Mouse (Mus musculus): ENCODE measurements at regions not wholly inside any gene's neighbourhood (a gene's known extent, or its start where the extent isn't known, plus 50 kb on each side); places are given as distances from the start of the nearest gene placed in this dataset.

DNA sequence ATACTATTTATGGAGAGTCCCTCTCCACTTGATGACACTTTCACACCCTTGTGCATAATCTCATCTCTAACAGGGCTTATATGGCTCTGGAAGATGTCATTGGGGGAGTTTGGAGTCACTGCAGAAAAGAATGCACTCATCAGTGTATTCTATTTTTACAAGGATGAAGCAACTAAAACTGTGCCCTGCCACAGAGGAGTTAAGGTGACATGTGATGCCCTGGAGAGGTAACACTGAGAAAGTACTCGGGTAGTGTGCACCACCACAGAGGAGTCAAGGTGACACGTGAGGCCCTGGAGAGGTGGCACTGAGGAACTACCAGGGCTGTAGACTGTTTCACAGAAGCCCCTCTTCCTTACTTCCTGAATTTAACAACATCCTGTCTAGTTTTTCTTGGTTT lies 53.2 kb downstream of the Tigd2 start:
- H3K27me3 ChIP-seq: no peaks in the 10 kb centered on the region
- ATAC-seq (replicated peaks; ENCODE audit: insufficient number of reproducible peaks, insufficient read depth, low FRiP score, low read depth): peak; percentile 84
- no peaks in the 10 kb centered on the region for H3K9me3 ChIP-seq (replicated peaks)
- no peak overlapping the region for H3K4me2 ChIP-seq
- 24% methylated on average over 2 of the region's 2 CpGs for WGBS
- H3K4me3 ChIP-seq: no peak overlapping the region
- H3K36me3 ChIP-seq: no peaks in the 10 kb centered on the region
- H3K4me1 ChIP-seq (replicated peaks): 0 out of 2 replicates have a peak, but pooled peaks cover 5% of the 10 kb centered on the region
- H3K27ac ChIP-seq: peak overlapping the region; percentile 66
- no peak overlapping the region for H3K9ac ChIP-seq

DNA sequence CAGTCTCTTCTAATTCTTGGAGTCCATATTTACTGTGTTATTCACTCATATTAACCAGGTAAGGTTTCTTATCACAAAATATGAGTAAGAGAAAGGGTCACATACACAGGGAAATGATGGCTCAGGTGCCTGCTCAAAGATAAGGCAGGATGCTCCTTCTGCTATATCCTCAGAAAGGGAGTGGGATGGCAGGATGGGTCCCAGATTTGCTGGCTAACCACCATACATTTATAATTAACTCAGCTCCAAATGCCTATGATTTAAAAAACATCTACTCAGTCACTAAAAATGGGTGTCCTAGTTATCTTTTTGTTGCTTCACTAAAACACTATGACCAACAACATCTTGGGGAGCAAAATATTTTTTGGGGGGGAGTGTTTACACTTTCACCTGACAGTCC lies 56.3 kb downstream of the Tigd2 start:
- Histone ChIP-seq H3K4me3 (no peak overlapping the region), H3K9me3 (replicated peaks) (no peaks in the 10 kb centered on the region), H3K27ac (no peak overlapping the region), H3K36me3 (no peaks in the 10 kb centered on the region), H3K4me1 (replicated peaks) (0 out of 2 replicates have a peak, but pooled peaks cover 5% of the 10 kb centered on the region), H3K9ac (no peak overlapping the region), H3K27me3 (no peaks in the 10 kb centered on the region), H3K4me2 (no peak overlapping the region)
- no peak for ATAC-seq (replicated peaks; ENCODE audit: insufficient number of reproducible peaks, insufficient read depth, low FRiP score, low read depth)

DNA sequence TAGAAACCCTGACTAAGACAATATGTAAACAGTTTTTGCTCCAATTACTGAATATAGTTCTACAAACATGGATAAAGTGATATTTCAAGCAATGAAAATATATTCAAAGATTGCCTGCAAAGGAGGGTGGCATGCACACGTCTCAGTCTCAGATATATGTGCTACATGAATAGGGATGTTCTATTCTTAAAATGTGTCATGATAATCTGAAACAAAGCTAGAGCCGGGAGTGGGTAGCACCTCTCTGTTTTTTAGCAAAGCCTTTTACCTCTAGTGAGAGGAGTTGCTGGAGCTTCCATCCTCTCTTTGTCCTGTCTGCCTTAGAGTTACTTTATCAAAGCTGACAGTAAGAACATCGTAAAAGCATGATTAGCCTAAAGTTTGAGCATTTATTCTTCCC lies 65.5 kb downstream of the Tigd2 start:
- ATAC-seq (replicated peaks; ENCODE audit: insufficient number of reproducible peaks, insufficient read depth, low FRiP score, low read depth): no peak
- H3K4me1 ChIP-seq (replicated peaks): peaks cover 10% of the 10 kb centered on the region
- H3K27ac ChIP-seq: no peak overlapping the region
- H3K4me2 ChIP-seq: no peak overlapping the region
- no peaks in the 10 kb centered on the region for H3K36me3 ChIP-seq
- H3K9ac ChIP-seq: no peak overlapping the region
- H3K9me3 ChIP-seq (replicated peaks): no peaks in the 10 kb centered on the region
- H3K27me3 ChIP-seq: no peaks in the 10 kb centered on the region
- no peak overlapping the region for H3K4me3 ChIP-seq
- 64% methylated on average over 3 of the region's 3 CpGs for WGBS

All from heart, embryonic 15.5 days (tissue).